Mouse (Mus musculus): ENCODE measurements around the gene Ccna1. TPM values are rescaled to one million over a fixed set of nuclear protein-coding genes. Genes with fewer than 3 reads are reported as not detected.

Gene Ccna1
- polyA plus RNA-seq (2012; rRNA removed; ENCODE audit: low replicate concordance) = 0.36 TPM in 1 of 2 replicates, not detected in the other

GRCm38 (mm10) chr3:55055038-55055746, at the start of gene Ccna1:
Gene Ccna1, minus strand, starts transcription at chr3:55055501.

Other genes with a start within 250 kb of the Ccna1 start
- gene Rfxap, start 247.7 kb downstream of the Ccna1 start, polyA plus RNA-seq (2012; rRNA removed; ENCODE audit: low replicate concordance) = 16.3 and 24.1 TPM in 2 replicates
- gene Sertm1, start 139.6 kb downstream of the Ccna1 start, polyA plus RNA-seq (2012; rRNA removed; ENCODE audit: low replicate concordance) = 0.26 TPM in 1 of 2 replicates, not detected in the other
- gene Spg20, start 56.6 kb upstream of the Ccna1 start, polyA plus RNA-seq (2012; rRNA removed; ENCODE audit: low replicate concordance) = 11.5 and 15.3 TPM in 2 replicates
- gene Ccdc169, start 81.8 kb upstream of the Ccna1 start, polyA plus RNA-seq (2012; rRNA removed; ENCODE audit: low replicate concordance) = not detected in 2 replicates
- not detected in 2 replicates for gene Sohlh2, start 126.5 kb upstream of the Ccna1 start, polyA plus RNA-seq (2012; rRNA removed; ENCODE audit: low replicate concordance)
- gene Dclk1, start 186.9 kb upstream of the Ccna1 start, polyA plus RNA-seq (2012; rRNA removed; ENCODE audit: low replicate concordance) = 4.2 and 35.3 TPM in 2 replicates

All from subcutaneous adipose tissue, adult 2 months (tissue).